Comparison of ENCODE assay signal across 19 mouse cellular contexts in genomic region chr1:160082647-160083046, GRCm38 (mm10). TPM values are rescaled to one million over a fixed set of nuclear protein-coding genes. Genes with fewer than 3 reads are reported as not detected.
A peak's percentile ranks its signal among the peaks of the same experiment; 100 is the strongest.
DNase-seq lines count a peak whose midpoint lies in the region; ATAC-seq lines count a peak whose summit lies in the region.
"Had no signal": no experiment of that assay in that cellular context is flagged by ENCODE, and none has a peak within 500 bp of the region (broad histone marks: within the 10 kb centered on the region; RNA-seq: fewer than 3 reads in every experiment).

No protein-coding gene starts in this region.

- peak; percentile 35; the same call in 1 of the 2 replicates for ATAC-seq in erythroid progenitor cell, adult 5-6 weeks (replicated peaks; ENCODE audit: low FRiP score, poor library complexity, severe bottlenecking)
- ATAC-seq: activated CD4-positive, CD25-positive, alpha-beta regulatory T cell, adult 4 months; CD4-positive, CD25-positive, alpha-beta regulatory T cell, adult 4 months; forebrain, embryonic 14.5 days; forebrain, embryonic 16.5 days; Patski had no signal

- DNase-seq in 3T3-L1 (ENCODE audit: low read depth, low spot score) = peak; percentile 27
- peak; percentile 70 for DNase-seq in Muller cell, postnatal 12 days (ENCODE audit: inconsistent ontology term)
- DNase-seq in right cerebral cortex, postnatal 25 days = no peak
- DNase-seq in left cerebral cortex, postnatal 14 days (ENCODE audit: low spot score in 2 of 2) = no peak
- DNase-seq: adrenal gland, adult 8-10 months; adrenal gland, postnatal 14 days; adrenal gland, postnatal 36 days; B cell, adult 2 months; cerebellum, adult 11-12 months; cerebellum, adult 2 months; cerebellum, adult 9-10 months; cerebellum, postnatal 10 days; cerebellum, postnatal 25 days had no signal

- intact Hi-C loops in left cerebral cortex, postnatal 14 days (cut with DNase I) = loop anchor here (5.0 to 10.0 kb wide), 4 partner anchors 168 to 790 kb away; no protein-coding TSS in a partner anchor

RNA-seq across cellular contexts. Expression of gene 4930523C07Rik, which starts 38.5 kb away (rescaled TPM):
- total RNA-seq in erythroid progenitor cell, adult 5-6 weeks (2015; ENCODE audit: low replicate concordance) = 26.0 and 46.5 TPM in 2 replicates
- 25.9 and 91.2 TPM in 2 replicates for total RNA-seq in erythroid progenitor cell, adult 5-6 weeks (2017; ENCODE audit: low replicate concordance)
- total RNA-seq in left cerebral cortex, postnatal 14 days (2021) = 1 to 10 TPM; 4.4 to 6.2 TPM

Comparison
In these comparisons a context has a peak if more than half of its experiments do, and no peak if none do; other contexts are left out.
1. DNase-seq: peak in 3T3-L1 (single experiment) and Muller cell, postnatal 12 days (single experiment); none in right cerebral cortex, postnatal 25 days (single experiment) and left cerebral cortex, postnatal 14 days (0 of 2).